Mouse (Mus musculus): ENCODE measurements around the gene Plcb4. TPM values are rescaled to one million over a fixed set of nuclear protein-coding genes. Genes with fewer than 3 reads are reported as not detected.

Plcb4 gene
- polyA plus RNA-seq, 1 experiment, result 33.0 TPM

DNA sequence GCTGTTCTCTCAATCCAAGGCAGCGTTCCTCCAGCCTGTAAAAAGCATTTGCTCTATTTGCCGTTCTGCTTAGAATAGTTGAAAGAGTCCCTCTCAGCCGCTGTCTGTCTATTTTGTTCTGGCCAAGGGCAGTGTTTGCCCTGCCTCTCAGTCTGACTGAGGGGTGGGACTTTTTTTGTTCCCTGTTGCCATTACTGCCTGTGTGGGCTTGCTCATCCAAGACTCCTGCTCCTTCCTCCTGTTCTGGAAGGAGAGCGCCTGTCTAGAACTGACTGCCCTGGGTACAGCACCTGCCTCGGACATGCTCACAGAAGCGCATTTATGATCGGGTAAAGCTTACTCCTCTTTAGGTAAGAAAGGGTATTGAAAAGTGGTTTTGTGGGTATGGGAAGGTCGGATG, 105.9 kb downstream of the Plcb4 start:
- H3K4me3 ChIP-seq (ENCODE audit: insufficient read depth, low read length), result no peak overlapping the region
- TF ChIP-seq CTCF (IDR thresholded peaks at IDR 0.05; ENCODE audit: borderline replicate concordance, insufficient read depth, low read length) (no peak), POLR2A (IDR thresholded peaks at IDR 0.05; ENCODE audit: low read depth, low read length) (no peak)
- no peak overlapping the region for H3K27ac ChIP-seq (ENCODE audit: insufficient read depth, low read length)
- H3K4me1 ChIP-seq (ENCODE audit: control insufficient read depth, insufficient read depth, low read length), result peaks cover 9% of the 10 kb centered on the region; the same call in 1 of the 2 replicates

- Histone ChIP-seq H3K4me3 (ENCODE audit: insufficient read depth, low read length) (no peak overlapping the region), H3K27ac (ENCODE audit: insufficient read depth, low read length) (no peak overlapping the region), H3K4me1 (ENCODE audit: control insufficient read depth, insufficient read depth, low read length) (peaks cover 9% of the 10 kb centered on the region; the same call in 1 of the 2 replicates)
- TF ChIP-seq CTCF (IDR thresholded peaks at IDR 0.05; ENCODE audit: borderline replicate concordance, insufficient read depth, low read length) (no peak), POLR2A (IDR thresholded peaks at IDR 0.05; ENCODE audit: low read depth, low read length) (no peak)
These were observed 107.8 kb downstream of the Plcb4 start for GRCm38 (mm10) chr2:135766471-135767063.

DNA sequence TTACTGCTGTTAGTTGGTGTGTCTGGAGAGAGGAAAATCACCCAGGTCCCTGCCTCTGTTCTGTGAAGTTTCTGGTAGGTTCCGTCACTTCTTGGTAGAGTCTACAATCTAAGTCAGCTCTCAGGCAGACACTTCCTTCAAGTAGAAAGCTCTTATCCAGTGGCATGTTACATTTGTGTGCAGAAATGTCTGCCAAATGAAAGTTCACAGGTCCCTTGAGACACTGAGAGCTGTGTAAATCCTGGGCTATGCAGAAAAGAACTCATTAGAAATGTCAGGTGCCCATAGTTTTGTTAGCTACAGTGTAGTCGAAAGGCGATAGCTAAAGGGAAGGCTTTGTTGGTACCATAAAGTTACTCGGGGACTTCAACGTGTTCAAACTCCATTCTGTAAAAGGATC, 108.7 kb downstream of the Plcb4 start:
- TF ChIP-seq POLR2A (IDR thresholded peaks at IDR 0.05; ENCODE audit: low read depth, low read length) (no peak), CTCF (IDR thresholded peaks at IDR 0.05; ENCODE audit: borderline replicate concordance, insufficient read depth, low read length) (no peak)
- Histone ChIP-seq H3K4me3 (ENCODE audit: insufficient read depth, low read length) (no peak overlapping the region), H3K4me1 (ENCODE audit: control insufficient read depth, insufficient read depth, low read length) (peaks cover 9% of the 10 kb centered on the region; the same call in 1 of the 2 replicates), H3K27ac (ENCODE audit: insufficient read depth, low read length) (no peak overlapping the region)

- Histone ChIP-seq H3K4me1 (ENCODE audit: control insufficient read depth, insufficient read depth, low read length) (peaks cover 19% of the 10 kb centered on the region), H3K27ac (ENCODE audit: insufficient read depth, low read length) (no peak overlapping the region), H3K4me3 (ENCODE audit: insufficient read depth, low read length) (no peak overlapping the region)
- TF ChIP-seq CTCF (IDR thresholded peaks at IDR 0.05; ENCODE audit: borderline replicate concordance, insufficient read depth, low read length), result no peak
- no peak for TF ChIP-seq POLR2A (IDR thresholded peaks at IDR 0.05; ENCODE audit: low read depth, low read length)
These were observed 110.9 kb downstream of the Plcb4 start for GRCm38 (mm10) chr2:135769701-135770100.

- H3K27ac ChIP-seq (ENCODE audit: insufficient read depth, low read length), result no peak overlapping the region
These were observed 111.4 kb downstream of the Plcb4 start for GRCm38 (mm10) chr2:135770226-135770625.

DNA sequence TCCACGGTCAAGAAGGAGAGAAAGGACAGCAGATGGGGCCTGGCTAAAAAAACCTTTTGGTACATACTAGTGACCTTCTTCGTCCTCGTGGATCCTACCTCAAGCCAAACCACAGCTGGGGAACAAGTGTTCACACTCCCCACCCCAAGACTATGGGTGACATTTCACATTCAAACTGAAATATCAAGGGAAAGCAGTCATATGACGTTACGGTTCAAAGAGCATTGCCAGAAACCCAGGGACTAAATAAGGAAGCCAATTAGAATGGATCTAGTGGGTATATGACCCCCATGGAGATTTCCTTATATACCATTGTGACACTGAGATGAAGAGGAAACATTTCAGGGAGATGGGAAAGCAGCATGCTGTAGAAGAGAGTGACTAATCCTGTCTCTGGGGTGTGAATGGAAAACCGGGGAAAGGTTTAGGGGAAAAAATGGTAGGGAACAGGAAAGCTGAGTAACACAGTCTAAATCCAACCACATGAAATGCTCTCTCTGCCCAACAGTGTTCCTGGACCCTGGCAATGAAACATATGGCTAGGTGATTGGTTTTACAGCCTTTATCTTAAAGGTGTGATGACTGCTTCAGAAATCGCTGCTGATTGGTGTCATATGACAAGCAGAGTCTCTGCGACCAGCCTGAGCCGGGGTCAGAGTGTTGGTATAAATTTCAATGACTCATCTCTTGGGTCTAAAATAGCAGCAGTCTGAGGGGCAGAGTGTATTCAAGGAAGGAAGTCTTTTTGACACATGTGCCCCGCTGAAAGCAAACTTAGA, 114.6 kb downstream of the Plcb4 start:
- H3K27ac ChIP-seq (ENCODE audit: insufficient read depth, low read length), result peak overlapping the region; percentile 35; the same call in 1 of the 2 replicates
- TF ChIP-seq CTCF (IDR thresholded peaks at IDR 0.05; ENCODE audit: borderline replicate concordance, insufficient read depth, low read length) (no peak), POLR2A (IDR thresholded peaks at IDR 0.05; ENCODE audit: low read depth, low read length) (no peak)

More at GRCm38 (mm10) chr2:135770226-135770625, 111.4 kb downstream of the Plcb4 start:
- Histone ChIP-seq H3K4me3 (ENCODE audit: insufficient read depth, low read length) (no peak overlapping the region), H3K4me1 (ENCODE audit: control insufficient read depth, insufficient read depth, low read length) (peaks cover 19% of the 10 kb centered on the region)
- TF ChIP-seq POLR2A (IDR thresholded peaks at IDR 0.05; ENCODE audit: low read depth, low read length) (no peak), CTCF (IDR thresholded peaks at IDR 0.05; ENCODE audit: borderline replicate concordance, insufficient read depth, low read length) (no peak)

GRCm38 (mm10) chr2:135775026-135775425, 116.2 kb downstream of the Plcb4 start:
- no peak for TF ChIP-seq CTCF (IDR thresholded peaks at IDR 0.05; ENCODE audit: borderline replicate concordance, insufficient read depth, low read length)
- no peak for TF ChIP-seq POLR2A (IDR thresholded peaks at IDR 0.05; ENCODE audit: low read depth, low read length)
- peaks cover 10% of the 10 kb centered on the region for H3K4me1 ChIP-seq (ENCODE audit: control insufficient read depth, insufficient read depth, low read length)
- H3K27ac ChIP-seq (ENCODE audit: insufficient read depth, low read length), result no peak overlapping the region

More for the DNA sequence above, 114.6 kb downstream of the Plcb4 start:
- Histone ChIP-seq H3K4me3 (ENCODE audit: insufficient read depth, low read length) (no peak overlapping the region), H3K4me1 (ENCODE audit: control insufficient read depth, insufficient read depth, low read length) (peaks cover 10% of the 10 kb centered on the region)

GRCm38 (mm10) chr2:135776131-135776775, 117.4 kb downstream of the Plcb4 start:
- no peak for TF ChIP-seq CTCF (IDR thresholded peaks at IDR 0.05; ENCODE audit: borderline replicate concordance, insufficient read depth, low read length)
- no peak for TF ChIP-seq POLR2A (IDR thresholded peaks at IDR 0.05; ENCODE audit: low read depth, low read length)
- Histone ChIP-seq H3K27ac (ENCODE audit: insufficient read depth, low read length) (no peak overlapping the region), H3K4me3 (ENCODE audit: insufficient read depth, low read length) (no peak overlapping the region), H3K4me1 (ENCODE audit: control insufficient read depth, insufficient read depth, low read length) (peaks cover 10% of the 10 kb centered on the region)

More at GRCm38 (mm10) chr2:135775026-135775425, 116.2 kb downstream of the Plcb4 start:
- H3K4me3 ChIP-seq (ENCODE audit: insufficient read depth, low read length), result no peak overlapping the region

DNA sequence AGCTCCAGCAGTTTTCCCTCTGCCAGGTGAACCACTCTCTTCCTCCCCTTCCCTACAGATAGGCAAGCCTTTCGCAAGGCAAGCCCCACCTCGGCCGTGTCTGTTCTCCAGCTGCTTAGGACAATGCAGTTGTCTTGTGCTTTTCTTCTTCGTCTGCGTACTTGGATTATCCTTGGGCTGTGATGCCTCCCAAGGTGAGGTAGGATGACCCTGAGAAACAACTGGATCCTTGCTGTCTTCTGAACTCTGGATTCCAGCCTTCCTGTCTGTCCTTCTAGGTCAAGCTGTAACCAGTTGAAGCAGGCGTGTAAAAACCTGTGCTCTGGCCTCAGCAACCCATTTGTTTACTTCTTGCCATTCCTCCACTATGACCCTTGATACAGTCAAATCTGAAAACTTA, 122.6 kb downstream of the Plcb4 start:
- no peak overlapping the region for H3K27ac ChIP-seq (ENCODE audit: insufficient read depth, low read length)
- TF ChIP-seq POLR2A (IDR thresholded peaks at IDR 0.05; ENCODE audit: low read depth, low read length), result no peak
- no peak for TF ChIP-seq CTCF (IDR thresholded peaks at IDR 0.05; ENCODE audit: borderline replicate concordance, insufficient read depth, low read length)
- H3K4me3 ChIP-seq (ENCODE audit: insufficient read depth, low read length), result no peak overlapping the region
- no peaks in the 10 kb centered on the region for H3K4me1 ChIP-seq (ENCODE audit: control insufficient read depth, insufficient read depth, low read length)
